Mouse (Mus musculus) ovary, adult 10 weeks (tissue): ENCODE results near the gene Wnt1. TPM values are rescaled to one million over a fixed set of nuclear protein-coding genes. Genes with fewer than 3 reads are reported as not detected.

ENCODE experiments used
- polyA plus RNA-seq: library from polyadenylated mRNA; stranded (reverse); fragments of 350-450 nt; fragmentation: Illumina TruSeq; extraction: RNeasy Lipid Tissue Mini Kit (QIAGEN cat#74804); gene quantifications from one replicate; pipeline ENCODE4 v1.2.3, GENCODE M21; 2014

Wnt1 gene
- polyA plus RNA-seq, result not detected

DNA sequence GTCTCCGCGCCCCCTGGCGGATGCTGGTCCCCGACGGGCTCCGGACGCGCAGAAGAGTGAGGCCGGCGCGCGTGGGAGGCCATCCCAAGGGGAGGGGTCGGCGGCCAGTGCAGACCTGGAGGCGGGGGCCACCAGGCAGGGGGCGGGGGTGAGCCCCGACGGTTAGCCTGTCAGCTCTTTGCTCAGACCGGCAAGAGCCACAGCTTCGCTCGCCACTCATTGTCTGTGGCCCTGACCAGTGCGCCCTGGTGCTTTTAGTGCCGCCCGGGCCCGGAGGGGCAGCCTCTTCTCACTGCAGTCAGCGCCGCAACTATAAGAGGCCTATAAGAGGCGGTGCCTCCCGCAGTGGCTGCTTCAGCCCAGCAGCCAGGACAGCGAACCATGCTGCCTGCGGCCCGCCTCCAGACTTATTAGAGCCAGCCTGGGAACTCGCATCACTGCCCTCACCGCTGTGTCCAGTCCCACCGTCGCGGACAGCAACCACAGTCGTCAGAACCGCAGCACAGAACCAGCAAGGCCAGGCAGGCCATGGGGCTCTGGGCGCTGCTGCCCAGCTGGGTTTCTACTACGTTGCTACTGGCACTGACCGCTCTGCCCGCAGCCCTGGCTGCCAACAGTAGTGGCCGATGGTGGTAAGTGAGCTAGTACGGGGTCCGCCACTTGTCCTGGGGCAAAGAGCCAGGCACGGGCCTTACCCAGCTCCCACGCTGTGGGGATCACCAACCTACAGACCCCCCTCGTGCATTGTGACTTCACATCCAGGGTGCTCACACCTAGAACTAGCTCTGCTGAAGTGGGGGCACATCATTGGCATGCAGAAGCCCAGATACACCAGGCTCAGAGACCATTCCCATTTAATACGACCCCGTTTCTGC, at the start of gene Wnt1:
Gene Wnt1 (plus strand): TSS at position 197 of the 875 bp plus-strand sequence.

DNA sequence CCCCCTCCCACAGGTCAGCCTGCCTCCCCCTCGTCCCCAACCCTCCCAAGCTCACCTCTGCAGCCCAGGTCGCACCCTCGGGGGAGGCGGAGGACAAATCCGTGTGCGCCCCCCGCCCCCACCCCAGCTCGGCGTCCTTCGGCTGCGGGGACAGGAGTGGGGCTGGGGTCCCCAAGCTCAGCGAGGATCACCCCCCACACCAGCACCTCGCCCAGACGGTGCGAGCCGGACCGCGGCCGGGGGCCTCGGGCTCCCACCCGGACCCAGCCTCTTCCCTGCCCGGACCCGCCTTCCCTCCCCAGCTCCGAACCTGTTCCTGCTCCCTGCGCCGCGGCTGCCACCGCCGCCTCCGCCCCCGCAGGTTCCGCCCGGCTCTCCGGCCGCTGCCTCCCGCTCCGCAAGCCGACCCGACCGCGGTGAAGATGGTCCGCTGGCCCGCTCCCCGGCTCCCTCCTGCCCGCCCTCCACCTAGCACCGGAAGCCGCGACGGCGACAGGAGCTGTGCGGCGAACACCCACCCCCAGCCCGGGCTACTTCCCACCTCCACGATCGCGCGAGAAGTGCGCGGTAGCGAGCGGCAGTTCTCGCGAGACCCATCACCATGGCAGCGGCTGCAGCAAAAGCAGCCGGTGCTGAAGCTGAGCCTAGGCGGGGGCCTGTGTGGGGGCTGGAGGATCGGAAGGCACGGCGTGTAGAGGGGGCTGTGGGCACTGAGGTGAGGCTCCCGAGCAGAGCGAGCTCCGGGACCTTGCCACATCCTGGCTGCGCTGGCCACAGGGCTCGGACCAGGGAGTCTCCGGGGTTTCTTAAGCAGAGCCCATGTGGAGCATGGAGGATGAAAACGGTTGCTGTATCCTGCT, 26.8 kb upstream of the Wnt1 start, which contains the start of gene Arf3:
Gene Arf3 (minus strand): TSS at position 545 of the 860 bp plus-strand sequence.

GRCm38 (mm10) chr15:98777762-98778161, 11.9 kb upstream of the Wnt1 start, which contains the start of gene Wnt10b:
Gene Wnt10b (minus strand): TSS chr15:98778150.

GRCm38 (mm10) chr15:98809390-98809789, 19.7 kb downstream of the Wnt1 start, which contains the start of gene Ddn:
Gene Ddn (minus strand): TSS chr15:98809490.

GRCm38 (mm10) chr15:98830736-98831683, 41.4 kb downstream of the Wnt1 start, which contains the start of gene Prkag1:
Gene Prkag1 (minus strand): TSS chr15:98831521.

Other genes starting within 250 kb of the Wnt1 start
- gene Ccnt1, start 218.9 kb upstream of the Wnt1 start, polyA plus RNA-seq, result 102 TPM
- gene 4930415O20Rik, start 218.9 kb upstream of the Wnt1 start, polyA plus RNA-seq, result not detected
- 3.8 TPM for gene Adcy6, start 179.8 kb upstream of the Wnt1 start, polyA plus RNA-seq
- 0.48 TPM for gene Cacnb3, start 159.0 kb upstream of the Wnt1 start, polyA plus RNA-seq
- gene Ddx23, start 127.0 kb upstream of the Wnt1 start, polyA plus RNA-seq, result 1.9 TPM
- gene Rnd1, start 112.4 kb upstream of the Wnt1 start, polyA plus RNA-seq, result not detected
- 2.5 TPM for gene Ccdc65, start 81.7 kb upstream of the Wnt1 start, polyA plus RNA-seq
- gene Fkbp11, start 61.7 kb upstream of the Wnt1 start, polyA plus RNA-seq, result 0.17 TPM
- 45.6 TPM for gene Arf3, start 26.6 kb upstream of the Wnt1 start, polyA plus RNA-seq
- gene Wnt10b, start 11.7 kb upstream of the Wnt1 start, polyA plus RNA-seq, result 3.4 TPM
- not detected for gene Ddn, start 19.6 kb downstream of the Wnt1 start, polyA plus RNA-seq
- 29.2 TPM for gene Prkag1, start 41.7 kb downstream of the Wnt1 start, polyA plus RNA-seq
- gene Kmt2d, start 81.3 kb downstream of the Wnt1 start, polyA plus RNA-seq, result 3.7 TPM
- gene Rhebl1, start 104.7 kb downstream of the Wnt1 start, polyA plus RNA-seq, result 2.3 TPM
- gene Dhh, start 108.7 kb downstream of the Wnt1 start, polyA plus RNA-seq, result 4.8 TPM
- gene Lmbr1l, start 128.4 kb downstream of the Wnt1 start, polyA plus RNA-seq, result 2.1 TPM
- gene Tuba1b, start 144.7 kb downstream of the Wnt1 start, polyA plus RNA-seq, result 91.9 TPM
- not detected for gene Gm49450, start 163.7 kb downstream of the Wnt1 start, polyA plus RNA-seq
- 108 TPM for gene Tuba1a, start 163.8 kb downstream of the Wnt1 start, polyA plus RNA-seq
- 8.6 TPM for gene Tuba1c, start 240.0 kb downstream of the Wnt1 start, polyA plus RNA-seq